Mouse (Mus musculus) thymus, adult 2 months (tissue): Measurements from ENCODE around the gene Izumo4.

ENCODE experiments used
- CTCF ChIP-seq: fragments of 200-500 bp; IDR thresholded peaks from 2 replicates; pipeline ENCODE4 v1.5.1; 2012; ENCODE audit warnings: mild to moderate bottlenecking, control low read depth, low read length, moderate library complexity, borderline replicate concordance; ENCODE audit not compliant: control insufficient read depth, poor library complexity, insufficient read depth; ENCODE audit errors: extremely low read depth
- POLR2A ChIP-seq: fragments of 200-500 bp; IDR thresholded peaks from 2 replicates; pipeline ENCODE4 v1.6.1; 2012; ENCODE audit warnings: mild to moderate bottlenecking, low read length, control low read depth, moderate library complexity; ENCODE audit not compliant: control insufficient read depth, poor library complexity, insufficient read depth; ENCODE audit errors: extremely low read depth

- no peak for TF ChIP-seq CTCF
- no peak for TF ChIP-seq POLR2A
Observed at GRCm38 (mm10) chr10:80674161-80674711, 27.7 kb upstream of the Izumo4 start.
